Mouse (Mus musculus) heart, adult 2 months (tissue): ENCODE data around the gene Sgpp2.

Experiments used
- CTCF ChIP-seq: fragments of 200-600 bp; IDR thresholded peaks from 2 replicates; pipeline ENCODE4 v1.8.1; 2022; ENCODE audit warnings: antibody characterized with exemption, mild to moderate bottlenecking, moderate library complexity
- EP300 ChIP-seq: fragments of 200-500 bp; IDR thresholded peaks from 2 replicates; pipeline ENCODE4 v1.6.1; 2011; ENCODE audit warnings: low read depth, low read length, control low read depth; ENCODE audit not compliant: insufficient read depth
- POLR2A ChIP-seq: fragments of 200-500 bp; IDR thresholded peaks from 2 replicates; pipeline ENCODE4 v1.6.1; 2011; ENCODE audit warnings: mild to moderate bottlenecking, low read depth, low read length, control low read depth; ENCODE audit not compliant: insufficient read depth

GRCm38 (mm10) chr1:78372316-78372715, 62.2 kb downstream of the Sgpp2 start:
- TF ChIP-seq EP300: no peak
- no peak for TF ChIP-seq CTCF
- TF ChIP-seq POLR2A: no peak
